Comparison of ENCODE assay signal across 8 mouse cellular contexts in genomic region chr5:53355069-53355468, GRCm38 (mm10).
DNase-seq lines count a peak whose midpoint lies in the region; ATAC-seq and TF ChIP-seq lines count a peak whose summit lies in the region.

No protein-coding gene starts in this region.

- WGBS in cerebellum, adult 2 months = 2% methylated on average over 6 of the region's 6 CpGs
- WGBS in hindbrain, embryonic 11.5 days = 0% methylated on average over 6 of the region's 6 CpGs
- WGBS in lung, postnatal 0 days = 2% methylated on average over 6 of the region's 6 CpGs
- under 1% methylated on average over 6 of the region's 6 CpGs for WGBS in thymus, adult 2 months

- no peak for TF ChIP-seq POLR2A in MEL (IDR thresholded peaks at IDR 0.05; ENCODE audit: control insufficient read depth in 1 of 2, insufficient read depth in 1 of 2, low read depth in 1 of 2, low read length in 2 of 2, poor library complexity in 1 of 2)
- no peak for TF ChIP-seq POLR2A in cerebellum, adult 2 months (IDR thresholded peaks at IDR 0.05; ENCODE audit: borderline replicate concordance, insufficient read depth, low read length)
- TF ChIP-seq POLR2A in thymus, adult 2 months (IDR thresholded peaks at IDR 0.05; ENCODE audit: control insufficient read depth, extremely low read depth, insufficient read depth, low read length, poor library complexity) = no peak

- H3K9ac ChIP-seq in MEL (ENCODE audit: control insufficient read depth, low read depth, low read length, poor library complexity, severe bottlenecking) = no peak overlapping the region
- no peak overlapping the region for H3K9ac ChIP-seq in hindbrain, embryonic 11.5 days (ENCODE audit: low read depth, low read length)
- no peak overlapping the region for H3K9ac ChIP-seq in lung, postnatal 0 days (replicated peaks; ENCODE audit: low read depth)

- TF ChIP-seq RAD21 in MEL (IDR thresholded peaks at IDR 0.05; ENCODE audit: low read depth, low read length) = peak; percentile 64

- H3K4me3 ChIP-seq in MEL (ENCODE audit: control insufficient read depth in 1 of 2, insufficient read depth in 1 of 2, low read depth in 2 of 2, low read length in 2 of 2) = no peak overlapping the region
- no peak overlapping the region for H3K4me3 ChIP-seq in cerebellum, adult 2 months (replicated peaks; ENCODE audit: insufficient read depth, low read depth, low read length)
- no peak overlapping the region for H3K4me3 ChIP-seq in hindbrain, embryonic 11.5 days (ENCODE audit: low read depth, low read length)
- H3K4me3 ChIP-seq in lung, postnatal 0 days (ENCODE audit: low read depth, low read length) = no peak overlapping the region
- no peak overlapping the region for H3K4me3 ChIP-seq in thymus, adult 2 months (ENCODE audit: control insufficient read depth, insufficient read depth, low read length)

- no peak overlapping the region for H3K27ac ChIP-seq in MEL (ENCODE audit: control insufficient read depth, low read depth, low read length)
- H3K27ac ChIP-seq in cerebellum, adult 2 months (ENCODE audit: insufficient read depth, low read length) = no peak overlapping the region
- H3K27ac ChIP-seq in hindbrain, embryonic 11.5 days (ENCODE audit: low read depth, low read length) = no peak overlapping the region
- no peak overlapping the region for H3K27ac ChIP-seq in lung, postnatal 0 days (ENCODE audit: low read length)
- no peak overlapping the region for H3K27ac ChIP-seq in thymus, adult 2 months (ENCODE audit: control insufficient read depth, insufficient read depth, low read length)

- DNase-seq in MEL (ENCODE audit: low read depth, low spot score) = peak; percentile 9
- DNase-seq in cerebellum, adult 2 months = peak; percentile 59 to 73
- peak; percentile 60 to 90 for DNase-seq in frontal cortex, adult 2 months (ENCODE audit: extremely low spot score in 1 of 2, low spot score in 1 of 2)
- peak; percentile 87 for DNase-seq in hindbrain, embryonic 11.5 days (ENCODE audit: low spot score)
- peak; percentile 62 for DNase-seq in layer of hippocampus, adult 9-11 months
- peak; percentile 87 for DNase-seq in lung, postnatal 0 days (ENCODE audit: low spot score)
- peak; percentile 59 for DNase-seq in ovary, postnatal 10 days (ENCODE audit: low spot score)
- DNase-seq in thymus, adult 2 months = peak; percentile 80

- H3K36me3 ChIP-seq in MEL (ENCODE audit: control insufficient read depth in 1 of 2, insufficient read depth in 2 of 2, low read length in 2 of 2) = no peaks in the 10 kb centered on the region
- H3K36me3 ChIP-seq in hindbrain, embryonic 11.5 days (ENCODE audit: control insufficient read depth, insufficient read depth, low read length) = no peaks in the 10 kb centered on the region
- H3K36me3 ChIP-seq in lung, postnatal 0 days (ENCODE audit: insufficient read depth, low read length) = no peaks in the 10 kb centered on the region
- no peaks in the 10 kb centered on the region for H3K36me3 ChIP-seq in thymus, adult 2 months (ENCODE audit: control insufficient read depth, insufficient read depth, low read length)

- H3K9me3 ChIP-seq in MEL (replicated peaks; ENCODE audit: insufficient read depth, low read length) = no peaks in the 10 kb centered on the region
- no peaks in the 10 kb centered on the region for H3K9me3 ChIP-seq in hindbrain, embryonic 11.5 days (ENCODE audit: control insufficient read depth, low read length)
- H3K9me3 ChIP-seq in lung, postnatal 0 days (ENCODE audit: low read length) = no peaks in the 10 kb centered on the region

- H3K79me2 ChIP-seq in MEL (ENCODE audit: control insufficient read depth, insufficient read depth, low read length, poor library complexity) = no peaks in the 10 kb centered on the region

- H3K27me3 ChIP-seq in MEL (ENCODE audit: control insufficient read depth in 1 of 2, insufficient read depth in 2 of 2, low read length in 2 of 2) = no peaks in the 10 kb centered on the region
- H3K27me3 ChIP-seq in cerebellum, adult 2 months (ENCODE audit: control insufficient read depth, insufficient read depth, low read length) = no peaks in the 10 kb centered on the region
- no peaks in the 10 kb centered on the region for H3K27me3 ChIP-seq in hindbrain, embryonic 11.5 days (ENCODE audit: control insufficient read depth, insufficient read depth, low read length)
- no peaks in the 10 kb centered on the region for H3K27me3 ChIP-seq in lung, postnatal 0 days (replicated peaks; ENCODE audit: insufficient read depth, low read length)
- H3K27me3 ChIP-seq in thymus, adult 2 months (ENCODE audit: control insufficient read depth, insufficient read depth, low read length) = no peaks in the 10 kb centered on the region

- no peak overlapping the region for H3K4me2 ChIP-seq in hindbrain, embryonic 11.5 days (replicated peaks; ENCODE audit: low read depth, low read length)
- no peak overlapping the region for H3K4me2 ChIP-seq in lung, postnatal 0 days (replicated peaks; ENCODE audit: low read depth, low read length)

- ATAC-seq in hindbrain, embryonic 11.5 days (ENCODE audit: low FRiP score) = peak; percentile 90
- ATAC-seq in lung, postnatal 0 days = peak; percentile 81

- TF ChIP-seq CTCF in MEL (IDR thresholded peaks at IDR 0.05 in 2 of 3, conservative IDR thresholded peaks at IDR 0.05 in 1 of 3; ENCODE audit: control insufficient read depth in 1 of 3, insufficient read depth in 1 of 3, low read depth in 2 of 3, low read length in 3 of 3, poor library complexity in 1 of 3, severe bottlenecking in 1 of 3) = peak in 2 of 3 experiments; percentile 61 to 71; a peak in 4 of 6 replicates
- TF ChIP-seq CTCF in cerebellum, adult 2 months (IDR thresholded peaks at IDR 0.05; ENCODE audit: borderline replicate concordance, insufficient read depth, low read depth, low read length) = peak; percentile 92
- TF ChIP-seq CTCF in lung, postnatal 0 days (IDR thresholded peaks at IDR 0.05) = peak; percentile 98
- peak; percentile 92 for TF ChIP-seq CTCF in thymus, adult 2 months (IDR thresholded peaks at IDR 0.05; ENCODE audit: borderline replicate concordance, control insufficient read depth, extremely low read depth, insufficient read depth, low read length, poor library complexity)

- H3K4me1 ChIP-seq in MEL (ENCODE audit: control insufficient read depth in 1 of 2, insufficient read depth in 2 of 2, low read length in 2 of 2) = no peaks in the 10 kb centered on the region
- no peaks in the 10 kb centered on the region for H3K4me1 ChIP-seq in cerebellum, adult 2 months (ENCODE audit: control insufficient read depth, insufficient read depth, low read length)
- no peaks in the 10 kb centered on the region for H3K4me1 ChIP-seq in hindbrain, embryonic 11.5 days (replicated peaks; ENCODE audit: control insufficient read depth, insufficient read depth, low read length)
- no peaks in the 10 kb centered on the region for H3K4me1 ChIP-seq in lung, postnatal 0 days (ENCODE audit: insufficient read depth, low read depth, low read length)
- H3K4me1 ChIP-seq in thymus, adult 2 months (replicated peaks; ENCODE audit: control insufficient read depth, insufficient read depth, low read length) = no peaks in the 10 kb centered on the region

- TF ChIP-seq EP300 in MEL (IDR thresholded peaks at IDR 0.05; ENCODE audit: low read depth in 1 of 2, low read length in 2 of 2) = no peak
- TF ChIP-seq EP300 in lung, postnatal 0 days (IDR thresholded peaks at IDR 0.05) = no peak

TF ChIP-seq in MEL, 35 proteins besides CTCF, POLR2A, EP300 and RAD21:
- peak; percentile 59 for TF ChIP-seq SMC3 (IDR thresholded peaks at IDR 0.05; ENCODE audit: low read depth, low read length)
- no peak for TF ChIP-seq POLR2AphosphoS2 (IDR thresholded peaks at IDR 0.05; ENCODE audit: low read length)
- TF ChIP-seq ZC3H11A (IDR thresholded peaks at IDR 0.05; ENCODE audit: low read depth, low read length) = peak; percentile 40; the same call in 1 of the 2 replicates
- TF ChIP-seq MAX (IDR thresholded peaks at IDR 0.05; ENCODE audit: low read length) = no peak

Comparison
In these comparisons a context has a peak if more than half of its experiments do, and no peak if none do; other contexts are left out.
1. DNase-seq: peak in every context shown above with its lines; median percentile 87 in hindbrain, embryonic 11.5 days; 87 in lung, postnatal 0 days; 80 in thymus, adult 2 months; 75 in frontal cortex, adult 2 months; 66 in cerebellum, adult 2 months; 62 in layer of hippocampus, adult 9-11 months; 59 in ovary, postnatal 10 days; 9 in MEL.